Mouse (Mus musculus) kidney, postnatal 36 days (tissue): Measurements from ENCODE around the gene 5730596B20Rik.

Experiments used
- DNase-seq, 2 experiments: peaks; one replicate each; pipeline ENCODE4 v3.0.0; 2021 to 2022; ENCODE audit warnings: mixed read lengths in 2 of 2

Gene 5730596B20Rik

GRCm38 (mm10) chr6:52162611-52163365 lies 14.5 kb upstream of the 5730596B20Rik start:
- DNase-seq, result no peak

GRCm38 (mm10) chr6:52163366-52164031 lies 13.8 kb upstream of the 5730596B20Rik start:
- no peak for DNase-seq

GRCm38 (mm10) chr6:52164051-52164625 lies 13.2 kb upstream of the 5730596B20Rik start:
- DNase-seq, result peak in 1 of 2 experiments; percentile 60

- DNase-seq, result peak in 1 of 2 experiments; percentile 54
These were observed 12.5 kb upstream of the 5730596B20Rik start, which contains the start of gene Hoxa2 for GRCm38 (mm10) chr6:52164626-52165440. Hoxa2 (minus strand) TSS chr6:52164831.

GRCm38 (mm10) chr6:52165441-52166370 lies 11.6 kb upstream of the 5730596B20Rik start:
- peak in 1 of 2 experiments; percentile 60 for DNase-seq

GRCm38 (mm10) chr6:52166431-52167077 lies 10.7 kb upstream of the 5730596B20Rik start:
- no peak for DNase-seq

GRCm38 (mm10) chr6:52167176-52167575 lies 10.1 kb upstream of the 5730596B20Rik start:
- no peak for DNase-seq

- DNase-seq, result no peak
These were observed 9.5 kb upstream of the 5730596B20Rik start for GRCm38 (mm10) chr6:52167736-52168161.

- no peak for DNase-seq
These were observed 8.9 kb upstream of the 5730596B20Rik start for GRCm38 (mm10) chr6:52168191-52169055.

GRCm38 (mm10) chr6:52169499-52170165 lies 7.7 kb upstream of the 5730596B20Rik start:
- no peak for DNase-seq

GRCm38 (mm10) chr6:52170166-52170897 lies 7.0 kb upstream of the 5730596B20Rik start:
- DNase-seq, result peak; percentile 56 to 58

- DNase-seq, result no peak
These were observed 6.4 kb upstream of the 5730596B20Rik start for GRCm38 (mm10) chr6:52170898-52171223.

GRCm38 (mm10) chr6:52171331-52171730 lies 6.0 kb upstream of the 5730596B20Rik start:
- DNase-seq, result no peak

GRCm38 (mm10) chr6:52171938-52172337 lies 5.4 kb upstream of the 5730596B20Rik start:
- peak; percentile 52 to 65 for DNase-seq

- peak; percentile 95 to 97 for DNase-seq
These were observed 4.8 kb upstream of the 5730596B20Rik start for GRCm38 (mm10) chr6:52172501-52172900.

GRCm38 (mm10) chr6:52173648-52174047 lies 3.6 kb upstream of the 5730596B20Rik start:
- no peak for DNase-seq

GRCm38 (mm10) chr6:52174968-52175751 lies 2.1 kb upstream of the 5730596B20Rik start:
- DNase-seq, result peak; percentile 58 to 70

GRCm38 (mm10) chr6:52175864-52176263 lies 1.4 kb upstream of the 5730596B20Rik start:
- DNase-seq, result peak in 1 of 2 experiments; percentile 82
